Mouse (Mus musculus) cerebellum, adult (tissue): Measurements from ENCODE around the gene Park7.

Experiments used
- ATAC-seq: cut with Nextera tagmentation; 2 replicates; pipeline ENCODE4 v1.9.2; 2017; ENCODE audit warnings: mild to moderate bottlenecking, moderate library complexity, mixed read lengths; ENCODE audit not compliant: insufficient number of reproducible peaks, low FRiP score, low TSS enrichment

Park7 gene

GRCm38 (mm10) chr4:150853680-150854461 lies 60.4 kb downstream of the Park7 start, which contains the start of gene Errfi1:
Errfi1 (plus strand) TSS chr4:150853919.
- 0 out of 2 replicates have a peak, but pooled peaks have one; percentile 18 for ATAC-seq

- no peak for ATAC-seq
These were observed 61.8 kb downstream of the Park7 start for GRCm38 (mm10) chr4:150852479-150852878.

GRCm38 (mm10) chr4:150852045-150852444 lies 62.2 kb downstream of the Park7 start:
- ATAC-seq = no peak

- no peak for ATAC-seq
These were observed 63.3 kb downstream of the Park7 start for GRCm38 (mm10) chr4:150850893-150851292.

- no peak for ATAC-seq
These were observed 64.3 kb downstream of the Park7 start for GRCm38 (mm10) chr4:150849964-150850363.
